Mouse (Mus musculus) lung, postnatal 36 days (tissue): ENCODE results near the gene Lhx4.

Experiments
- DNase-seq: peaks from one replicate; pipeline ENCODE4 v3.0.0; 2022; ENCODE audit warnings: mixed read lengths

The Lhx4 gene

GRCm38 (mm10) chr1:155700886-155701285, 50.6 kb downstream of the Lhx4 start:
- DNase-seq, result no peak

- DNase-seq, result no peak
Measured at GRCm38 (mm10) chr1:155698373-155699159, 52.9 kb downstream of the Lhx4 start.

- peak; percentile 45 for DNase-seq
Measured at GRCm38 (mm10) chr1:155693443-155693842, 58.0 kb downstream of the Lhx4 start.

GRCm38 (mm10) chr1:155693026-155693425, 58.5 kb downstream of the Lhx4 start:
- DNase-seq, result no peak

GRCm38 (mm10) chr1:155692230-155692629, 59.3 kb downstream of the Lhx4 start:
- DNase-seq, result no peak

- DNase-seq, result peak; percentile 39
Measured at GRCm38 (mm10) chr1:155689558-155689957, 61.9 kb downstream of the Lhx4 start.

- no peak for DNase-seq
Measured at GRCm38 (mm10) chr1:155689141-155689540, 62.3 kb downstream of the Lhx4 start.

- no peak for DNase-seq
Measured at GRCm38 (mm10) chr1:155686816-155687215, 64.7 kb downstream of the Lhx4 start.

- DNase-seq, result no peak
Measured at GRCm38 (mm10) chr1:155681116-155681799, 70.2 kb downstream of the Lhx4 start.

GRCm38 (mm10) chr1:155675570-155675969, 75.9 kb downstream of the Lhx4 start:
- DNase-seq, result no peak

GRCm38 (mm10) chr1:155663994-155664393, 87.5 kb downstream of the Lhx4 start:
- no peak for DNase-seq

GRCm38 (mm10) chr1:155656321-155656720, 95.2 kb downstream of the Lhx4 start:
- no peak for DNase-seq

GRCm38 (mm10) chr1:155654961-155655360, 96.5 kb downstream of the Lhx4 start:
- DNase-seq, result no peak

GRCm38 (mm10) chr1:155650121-155650846, 101.2 kb downstream of the Lhx4 start:
- DNase-seq, result peak; percentile 2
